Mouse (Mus musculus) heart, adult 2 months (tissue): Measurements from ENCODE around the gene Tnfaip8l2. TPM values are rescaled to one million over a fixed set of nuclear protein-coding genes. Genes with fewer than 3 reads are reported as not detected.

ENCODE experiments used
- DNase-seq, 2 experiments: peaks; one replicate each; pipeline ENCODE4 v3.0.0; 2021
- H3K27ac ChIP-seq: fragments of 200-600 bp; 2 replicates; pipeline ENCODE4 v1.8.1; 2022
- H3K27me3 ChIP-seq: fragments of 200-500 bp; 2 replicates; pipeline ENCODE4 v1.6.1; 2012; ENCODE audit warnings: mild to moderate bottlenecking, low read length, inconsistent platforms, mixed read lengths; ENCODE audit not compliant: control insufficient read depth, insufficient read depth
- H3K36me3 ChIP-seq: fragments of 200-500 bp; 2 replicates; pipeline ENCODE4 v1.6.1; 2012; ENCODE audit warnings: low read length, inconsistent platforms; ENCODE audit not compliant: control insufficient read depth, insufficient read depth
- H3K4me1 ChIP-seq: fragments of 200-500 bp; 2 replicates; pipeline ENCODE4 v1.6.1; 2011; ENCODE audit warnings: low read length; ENCODE audit not compliant: control insufficient read depth, insufficient read depth
- H3K4me3 ChIP-seq: fragments of 200-600 bp; 2 replicates; pipeline ENCODE4 v1.8.1; 2022
- H3K79me2 ChIP-seq: fragments of 200-500 bp; replicated peaks from 2 replicates; pipeline ENCODE4 v1.6.1; 2012; ENCODE audit warnings: mild to moderate bottlenecking, inconsistent platforms, low read length, moderate library complexity, mixed read lengths; ENCODE audit not compliant: control insufficient read depth, insufficient read depth
- H3K9ac ChIP-seq: fragments of 200-500 bp; 2 replicates; pipeline ENCODE4 v1.6.1; 2012; ENCODE audit warnings: low read depth, mild to moderate bottlenecking, control low read depth, inconsistent platforms, low read length, mixed read lengths
- CTCF ChIP-seq: fragments of 200-600 bp; IDR thresholded peaks from 2 replicates; pipeline ENCODE4 v1.8.1; 2022; ENCODE audit warnings: antibody characterized with exemption, mild to moderate bottlenecking, moderate library complexity
- EP300 ChIP-seq: fragments of 200-500 bp; IDR thresholded peaks from 2 replicates; pipeline ENCODE4 v1.6.1; 2011; ENCODE audit warnings: low read depth, low read length, control low read depth; ENCODE audit not compliant: insufficient read depth
- POLR2A ChIP-seq: fragments of 200-500 bp; IDR thresholded peaks from 2 replicates; pipeline ENCODE4 v1.6.1; 2011; ENCODE audit warnings: mild to moderate bottlenecking, low read depth, low read length, control low read depth; ENCODE audit not compliant: insufficient read depth
- WGBS: fragments of 180-500 bp; shearing (Covaris S2); methylation state at CpG from one replicate; pipeline ENCODE4 v1.1.7; 2018; 5-methylcytosine and 5-hydroxymethylcytosine counted together
- intact Hi-C: fragments of 180-260 bp; cut with DNase I; formaldehyde crosslinking; loops from one replicate; pipeline ENCODE4 v1.15.1; 2025
- polyA plus RNA-seq: library from polyadenylated mRNA; depleted of rRNA; stranded (reverse); fragments of >200 nt; gene quantifications from 2 replicates; pipeline ENCODE4 v1.2.3, GENCODE M21; 2012
- total RNA-seq, 2 experiments: library from RNA; stranded (reverse); gene quantifications; 2 replicates each; pipeline ENCODE4 v1.2.3; 2021

The Tnfaip8l2 gene
- total and polyA plus RNA-seq, 3 experiments, result 1.5 to 4.9 (median 2.1) TPM

GRCm38 (mm10) chr3:95159511-95159986 is 17.4 kb upstream of the Tnfaip8l2 start:
- TF ChIP-seq CTCF (no peak), POLR2A (no peak), EP300 (no peak)
- no peaks in the 10 kb centered on the region for H3K27me3 ChIP-seq
- intact Hi-C loops, result no loop called here
- H3K4me1 ChIP-seq, result peaks cover 5% of the 10 kb centered on the region
- H3K36me3 ChIP-seq, result no peaks in the 10 kb centered on the region
- no peak for DNase-seq
- H3K27ac ChIP-seq, result peak overlapping the region; percentile 34
- 34% methylated on average over 8 of the region's 8 CpGs for WGBS
- H3K79me2 ChIP-seq, result no peaks in the 10 kb centered on the region
- H3K9ac ChIP-seq, result peak overlapping the region; percentile 58
- peak overlapping the region; percentile 89 for H3K4me3 ChIP-seq

- Histone ChIP-seq H3K4me1 (no peaks in the 10 kb centered on the region), H3K9ac (no peak overlapping the region), H3K36me3 (no peaks in the 10 kb centered on the region), H3K4me3 (no peak overlapping the region), H3K79me2 (no peaks in the 10 kb centered on the region), H3K27me3 (no peaks in the 10 kb centered on the region), H3K27ac (no peak overlapping the region)
- intact Hi-C loops, result no loop called here
- WGBS, result 36% methylated on average over 4 of the region's 4 CpGs
- no peak for TF ChIP-seq POLR2A
- TF ChIP-seq EP300, result no peak
- peak; percentile 70 for TF ChIP-seq CTCF
- no peak for DNase-seq
Measured at GRCm38 (mm10) chr3:95153874-95154273, 11.7 kb upstream of the Tnfaip8l2 start.

- no peak overlapping the region for H3K4me3 ChIP-seq
- H3K9ac ChIP-seq, result no peak overlapping the region
- H3K79me2 ChIP-seq, result no peaks in the 10 kb centered on the region
- TF ChIP-seq POLR2A (no peak), CTCF (no peak), EP300 (no peak)
- intact Hi-C loops, result loop anchor here (5.0 kb wide), 1 partner anchor 39 kb away; no protein-coding TSS in a partner anchor
- H3K27ac ChIP-seq, result no peak overlapping the region
- no peak for DNase-seq
- H3K27me3 ChIP-seq, result no peaks in the 10 kb centered on the region
- H3K4me1 ChIP-seq, result no peaks in the 10 kb centered on the region
- 67% methylated on average over 3 of the region's 3 CpGs for WGBS
- no peaks in the 10 kb centered on the region for H3K36me3 ChIP-seq
Measured at GRCm38 (mm10) chr3:95147924-95148323, 5.8 kb upstream of the Tnfaip8l2 start.

GRCm38 (mm10) chr3:95142617-95143011 is 454 bp upstream of the Tnfaip8l2 start:
- 4% methylated on average over 5 of the region's 5 CpGs for WGBS
- Histone ChIP-seq H3K27me3 (no peaks in the 10 kb centered on the region), H3K36me3 (no peaks in the 10 kb centered on the region), H3K9ac (no peak overlapping the region), H3K4me1 (no peaks in the 10 kb centered on the region), H3K4me3 (no peak overlapping the region), H3K79me2 (no peaks in the 10 kb centered on the region), H3K27ac (no peak overlapping the region)
- TF ChIP-seq POLR2A, result 0 out of 2 replicates have a peak, but pooled peaks have one; percentile 17
- peak; percentile 91 for TF ChIP-seq EP300
- peak; percentile 99 for TF ChIP-seq CTCF
- DNase-seq, result peak; percentile 88 to 92
- intact Hi-C loops, result loop anchor here (1.0 to 5.0 kb wide), 5 partner anchors 18 to 121 kb away; partner anchors contain the start of genes Gabpb2, Psmd4 and Sema6c

GRCm38 (mm10) chr3:95141474-95141873 is 686 bp downstream of the Tnfaip8l2 start:
- Histone ChIP-seq H3K36me3 (no peaks in the 10 kb centered on the region), H3K4me1 (no peaks in the 10 kb centered on the region), H3K9ac (no peak overlapping the region), H3K27ac (peak overlapping the region; percentile 12; the same call in 1 of the 2 replicates), H3K27me3 (no peaks in the 10 kb centered on the region), H3K79me2 (no peaks in the 10 kb centered on the region), H3K4me3 (no peak overlapping the region)
- intact Hi-C loops, result loop anchor here (5.0 kb wide), 1 partner anchor 99 kb away; the partner anchor contains the start of gene Psmd4
- TF ChIP-seq EP300, result no peak
- 0 out of 2 replicates have a peak, but pooled peaks have one; percentile 25 for TF ChIP-seq POLR2A
- DNase-seq, result peak in 1 of 2 experiments; percentile 60
- WGBS, result 89% methylated on average over 9 of the region's 9 CpGs

GRCm38 (mm10) chr3:95140795-95141194 is 1.4 kb downstream of the Tnfaip8l2 start:
- Histone ChIP-seq H3K4me1 (no peaks in the 10 kb centered on the region; the same call in 1 of the 2 replicates), H3K27me3 (no peaks in the 10 kb centered on the region), H3K79me2 (no peaks in the 10 kb centered on the region), H3K27ac (no peak overlapping the region; the same call in 1 of the 2 replicates), H3K36me3 (no peaks in the 10 kb centered on the region), H3K9ac (no peak overlapping the region), H3K4me3 (no peak overlapping the region)
- intact Hi-C loops, result loop anchor here (5.0 kb wide), 1 partner anchor 98 kb away; the partner anchor contains the start of gene Psmd4
- WGBS, result 96% methylated on average over 6 of the region's 6 CpGs
- TF ChIP-seq EP300 (no peak), CTCF (no peak), POLR2A (no peak)
- DNase-seq, result no peak
